Mouse (Mus musculus): ENCODE data around the gene Zcchc7. TPM values are rescaled to one million over a fixed set of nuclear protein-coding genes. Genes with fewer than 3 reads are reported as not detected.
"Not testable (repeated sequence)": the region's sequence is repeated elsewhere in the genome, so short reads cannot be mapped to it uniquely, and the experiment has no call there.

Zcchc7 gene
- polyA plus RNA-seq, 1 experiment from 2014 or later, result 33.9 TPM

GRCm38 (mm10) chr4:44940286-44940685, 184.6 kb downstream of the Zcchc7 start:
- Histone ChIP-seq H3K9ac (ENCODE audit: low read depth, low read length) (no peak overlapping the region), H3K36me3 (ENCODE audit: control insufficient read depth, insufficient read depth, low read length) (no peaks in the 10 kb centered on the region), H3K9me3 (ENCODE audit: control insufficient read depth, low read length) (no peaks in the 10 kb centered on the region), H3K4me1 (ENCODE audit: control insufficient read depth, insufficient read depth, low read length) (no peaks in the 10 kb centered on the region), H3K27me3 (replicated peaks; ENCODE audit: control insufficient read depth, insufficient read depth, low read length) (no peaks in the 10 kb centered on the region), H3K27ac (ENCODE audit: low read length) (no peak overlapping the region), H3K4me2 (ENCODE audit: low read depth, low read length) (no peak overlapping the region), H3K4me3 (ENCODE audit: low read length) (no peak overlapping the region)
- WGBS, result 60% methylated on average over 9 of the region's 9 CpGs
- no peak for ATAC-seq

- Histone ChIP-seq H3K27me3 (replicated peaks; ENCODE audit: control insufficient read depth, insufficient read depth, low read length) (no peaks in the 10 kb centered on the region), H3K9me3 (ENCODE audit: control insufficient read depth, low read length) (no peaks in the 10 kb centered on the region), H3K4me1 (ENCODE audit: control insufficient read depth, insufficient read depth, low read length) (no peaks in the 10 kb centered on the region), H3K9ac (ENCODE audit: low read depth, low read length) (no peak overlapping the region), H3K36me3 (ENCODE audit: control insufficient read depth, insufficient read depth, low read length) (no peaks in the 10 kb centered on the region), H3K4me2 (ENCODE audit: low read depth, low read length) (no peak overlapping the region), H3K4me3 (ENCODE audit: low read length) (no peak overlapping the region), H3K27ac (ENCODE audit: low read length) (no peak overlapping the region)
- WGBS, result 94% methylated on average over 1 of the region's 1 CpGs
- ATAC-seq, result no peak
These were observed 186.6 kb downstream of the Zcchc7 start for GRCm38 (mm10) chr4:44942237-44942636.

- no peak for ATAC-seq
These were observed 187.8 kb downstream of the Zcchc7 start for GRCm38 (mm10) chr4:44943480-44943879.

GRCm38 (mm10) chr4:44944426-44945075, 188.9 kb downstream of the Zcchc7 start:
- no peaks in the 10 kb centered on the region for H3K9me3 ChIP-seq (ENCODE audit: control insufficient read depth, low read length)
- H3K36me3 ChIP-seq (ENCODE audit: control insufficient read depth, insufficient read depth, low read length), result no peaks in the 10 kb centered on the region
- no peaks in the 10 kb centered on the region for H3K4me1 ChIP-seq (ENCODE audit: control insufficient read depth, insufficient read depth, low read length)
- no peak overlapping the region for H3K4me3 ChIP-seq (ENCODE audit: low read length)
- no peak overlapping the region for H3K27ac ChIP-seq (ENCODE audit: low read length)
- no peak overlapping the region for H3K9ac ChIP-seq (ENCODE audit: low read depth, low read length)
- 85% methylated on average over 10 of the region's 10 CpGs for WGBS
- no peaks in the 10 kb centered on the region for H3K27me3 ChIP-seq (replicated peaks; ENCODE audit: control insufficient read depth, insufficient read depth, low read length)
- ATAC-seq, result no peak
- no peak overlapping the region for H3K4me2 ChIP-seq (ENCODE audit: low read depth, low read length)

More at GRCm38 (mm10) chr4:44943480-44943879, 187.8 kb downstream of the Zcchc7 start:
- Histone ChIP-seq H3K36me3 (ENCODE audit: control insufficient read depth, insufficient read depth, low read length) (no peaks in the 10 kb centered on the region), H3K9ac (ENCODE audit: low read depth, low read length) (no peak overlapping the region), H3K4me1 (ENCODE audit: control insufficient read depth, insufficient read depth, low read length) (no peaks in the 10 kb centered on the region), H3K4me2 (ENCODE audit: low read depth, low read length) (no peak overlapping the region), H3K4me3 (ENCODE audit: low read length) (no peak overlapping the region), H3K27ac (ENCODE audit: low read length) (no peak overlapping the region), H3K9me3 (ENCODE audit: control insufficient read depth, low read length) (no peaks in the 10 kb centered on the region), H3K27me3 (replicated peaks; ENCODE audit: control insufficient read depth, insufficient read depth, low read length) (no peaks in the 10 kb centered on the region)
- 68% methylated on average over 6 of the region's 6 CpGs for WGBS

DNA sequence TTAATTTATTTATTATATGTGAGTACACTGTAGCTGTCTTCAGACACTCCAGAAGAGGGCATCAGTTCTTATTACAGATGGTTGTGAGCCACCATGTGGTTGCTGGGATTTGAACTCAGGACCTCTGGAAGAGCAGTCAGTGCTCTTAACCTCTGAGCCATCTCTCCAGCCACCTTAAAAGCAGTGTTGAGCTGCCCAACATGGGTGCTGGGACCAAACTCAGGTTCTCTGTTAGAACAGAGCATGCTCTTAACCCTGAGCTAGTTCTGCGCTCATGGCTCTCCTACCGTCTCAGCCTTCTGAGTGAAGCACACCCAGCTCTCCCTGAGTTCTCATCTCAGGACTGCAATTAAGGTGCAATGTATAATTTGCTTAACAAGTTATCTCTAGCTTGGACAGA, 190.4 kb downstream of the Zcchc7 start:
- H3K4me3 ChIP-seq (ENCODE audit: low read length); H3K27ac ChIP-seq (ENCODE audit: low read length); H3K36me3 ChIP-seq (ENCODE audit: control insufficient read depth, insufficient read depth, low read length); H3K4me1 ChIP-seq (ENCODE audit: control insufficient read depth, insufficient read depth, low read length); H3K9ac ChIP-seq (ENCODE audit: low read depth, low read length); ATAC-seq; H3K4me2 ChIP-seq (ENCODE audit: low read depth, low read length); H3K27me3 ChIP-seq (replicated peaks; ENCODE audit: control insufficient read depth, insufficient read depth, low read length); H3K9me3 ChIP-seq (ENCODE audit: control insufficient read depth, low read length): not testable (repeated sequence)
- 90% methylated on average over 2 of the region's 2 CpGs for WGBS

- ATAC-seq, result no peak
- Histone ChIP-seq H3K27ac (ENCODE audit: low read length) (no peak overlapping the region), H3K27me3 (replicated peaks; ENCODE audit: control insufficient read depth, insufficient read depth, low read length) (no peaks in the 10 kb centered on the region), H3K9me3 (ENCODE audit: control insufficient read depth, low read length) (no peaks in the 10 kb centered on the region), H3K4me1 (ENCODE audit: control insufficient read depth, insufficient read depth, low read length) (no peaks in the 10 kb centered on the region), H3K36me3 (ENCODE audit: control insufficient read depth, insufficient read depth, low read length) (no peaks in the 10 kb centered on the region), H3K9ac (ENCODE audit: low read depth, low read length) (no peak overlapping the region), H3K4me2 (ENCODE audit: low read depth, low read length) (no peak overlapping the region), H3K4me3 (ENCODE audit: low read length) (no peak overlapping the region)
- 81% methylated on average over 5 of the region's 5 CpGs for WGBS
These were observed 191.8 kb downstream of the Zcchc7 start for GRCm38 (mm10) chr4:44947464-44947863.

DNA sequence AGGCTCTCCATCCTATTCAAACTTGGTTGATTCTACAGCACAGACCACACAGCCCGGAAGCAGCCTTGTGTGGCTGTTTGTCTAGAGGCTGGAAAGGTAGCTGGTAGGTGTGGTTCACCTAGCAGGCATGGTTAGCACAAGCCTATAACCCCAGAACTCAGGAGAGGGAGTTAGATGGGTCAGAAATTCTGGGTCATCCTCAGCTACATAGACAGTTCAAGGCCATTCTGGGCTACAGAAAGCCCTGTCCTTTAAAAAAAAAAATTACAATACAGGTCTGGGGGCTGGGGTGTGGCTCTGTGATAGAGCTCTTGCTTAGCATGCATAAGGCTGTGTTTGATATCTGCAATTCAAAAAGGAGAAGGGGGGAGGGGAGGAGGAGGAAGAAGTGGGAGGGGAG, 192.6 kb downstream of the Zcchc7 start:
- H3K4me2 ChIP-seq (ENCODE audit: low read depth, low read length), result no peak overlapping the region
- ATAC-seq, result no peak

GRCm38 (mm10) chr4:44953041-44953440, 197.4 kb downstream of the Zcchc7 start:
- no peak for ATAC-seq
- 63% methylated on average over 9 of the region's 9 CpGs for WGBS
- H3K9ac ChIP-seq (ENCODE audit: low read depth, low read length), result no peak overlapping the region
- no peaks in the 10 kb centered on the region for H3K4me1 ChIP-seq (ENCODE audit: control insufficient read depth, insufficient read depth, low read length)
- H3K36me3 ChIP-seq (ENCODE audit: control insufficient read depth, insufficient read depth, low read length), result no peaks in the 10 kb centered on the region
- H3K27ac ChIP-seq (ENCODE audit: low read length), result no peak overlapping the region
- no peaks in the 10 kb centered on the region for H3K9me3 ChIP-seq (ENCODE audit: control insufficient read depth, low read length)
- no peak overlapping the region for H3K4me2 ChIP-seq (ENCODE audit: low read depth, low read length)
- H3K27me3 ChIP-seq (replicated peaks; ENCODE audit: control insufficient read depth, insufficient read depth, low read length), result no peaks in the 10 kb centered on the region
- H3K4me3 ChIP-seq (ENCODE audit: low read length), result no peak overlapping the region

More for the DNA sequence above, 192.6 kb downstream of the Zcchc7 start:
- Histone ChIP-seq H3K4me3 (ENCODE audit: low read length) (no peak overlapping the region), H3K27me3 (replicated peaks; ENCODE audit: control insufficient read depth, insufficient read depth, low read length) (no peaks in the 10 kb centered on the region), H3K36me3 (ENCODE audit: control insufficient read depth, insufficient read depth, low read length) (no peaks in the 10 kb centered on the region), H3K4me1 (ENCODE audit: control insufficient read depth, insufficient read depth, low read length) (no peaks in the 10 kb centered on the region), H3K9ac (ENCODE audit: low read depth, low read length) (no peak overlapping the region), H3K9me3 (ENCODE audit: control insufficient read depth, low read length) (no peaks in the 10 kb centered on the region), H3K27ac (ENCODE audit: low read length) (no peak overlapping the region)
- WGBS, result 73% methylated on average over 1 of the region's 1 CpGs

DNA sequence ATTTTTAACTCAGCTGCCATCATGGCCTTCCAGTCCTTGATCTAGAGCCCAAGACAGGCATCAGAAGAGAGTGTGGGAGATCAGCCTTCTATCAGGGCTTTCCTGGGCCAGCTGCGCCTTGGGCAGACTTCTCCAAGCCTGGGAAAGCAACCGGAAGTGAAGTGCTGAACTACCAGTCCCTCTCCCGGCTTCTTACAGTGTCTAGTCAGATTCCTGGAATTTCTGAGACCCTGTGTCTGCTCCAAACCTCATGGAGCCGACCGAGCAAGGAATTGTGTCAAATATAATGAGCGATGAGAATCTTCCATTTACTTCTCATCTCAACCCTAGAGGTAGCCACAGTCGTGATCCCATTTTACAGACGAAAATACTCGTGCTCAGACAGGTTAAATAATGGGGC, 203.1 kb downstream of the Zcchc7 start:
- Histone ChIP-seq H3K4me3 (ENCODE audit: low read length) (no peak overlapping the region), H3K9ac (ENCODE audit: low read depth, low read length) (no peak overlapping the region), H3K27me3 (replicated peaks; ENCODE audit: control insufficient read depth, insufficient read depth, low read length) (no peaks in the 10 kb centered on the region), H3K36me3 (ENCODE audit: control insufficient read depth, insufficient read depth, low read length) (no peaks in the 10 kb centered on the region), H3K27ac (ENCODE audit: low read length) (no peak overlapping the region), H3K9me3 (ENCODE audit: control insufficient read depth, low read length) (no peaks in the 10 kb centered on the region), H3K4me2 (ENCODE audit: low read depth, low read length) (no peak overlapping the region), H3K4me1 (ENCODE audit: control insufficient read depth, insufficient read depth, low read length) (no peaks in the 10 kb centered on the region)
- WGBS, result 78% methylated on average over 9 of the region's 9 CpGs
- no peak for ATAC-seq

DNA sequence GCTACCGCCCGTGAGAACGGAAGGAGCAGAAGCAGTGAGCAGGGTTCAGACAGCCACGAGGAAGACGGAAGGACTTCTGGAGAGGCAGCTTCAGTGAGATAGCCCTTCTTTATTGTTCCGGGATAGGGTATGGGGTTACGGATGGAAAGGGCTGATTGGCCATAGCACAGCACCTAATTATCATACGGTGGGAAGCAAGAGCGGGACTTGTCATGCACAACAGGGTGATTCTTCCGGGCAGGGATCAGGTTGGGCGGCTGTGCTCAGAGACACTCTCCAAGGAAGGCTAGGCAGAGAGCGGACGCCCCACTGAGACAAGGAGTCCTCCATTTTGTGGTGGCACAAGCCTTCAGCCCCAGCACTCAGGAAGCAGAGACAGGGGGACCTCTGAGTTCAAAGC, 203.5 kb downstream of the Zcchc7 start:
- no peak for ATAC-seq
- Histone ChIP-seq H3K4me2 (ENCODE audit: low read depth, low read length) (no peak overlapping the region), H3K27me3 (replicated peaks; ENCODE audit: control insufficient read depth, insufficient read depth, low read length) (no peaks in the 10 kb centered on the region), H3K4me3 (ENCODE audit: low read length) (no peak overlapping the region), H3K36me3 (ENCODE audit: control insufficient read depth, insufficient read depth, low read length) (no peaks in the 10 kb centered on the region), H3K4me1 (ENCODE audit: control insufficient read depth, insufficient read depth, low read length) (no peaks in the 10 kb centered on the region), H3K9me3 (ENCODE audit: control insufficient read depth, low read length) (no peaks in the 10 kb centered on the region), H3K9ac (ENCODE audit: low read depth, low read length) (no peak overlapping the region), H3K27ac (ENCODE audit: low read length) (no peak overlapping the region)
- 92% methylated on average over 13 of the region's 13 CpGs for WGBS
